Mouse (Mus musculus) limb, embryonic 14.5 days (tissue): ENCODE results near the gene Tceal5. TPM values are rescaled to one million over a fixed set of nuclear protein-coding genes. Genes with fewer than 3 reads are reported as not detected.

Experiments
- ATAC-seq: fragments of 200-750 bp; cut with Nextera tagmentation; 2 replicates; pipeline ENCODE4 v1.8.0; 2017; ENCODE audit warnings: low read depth, moderate number of reproducible peaks, moderate TSS enrichment; ENCODE audit not compliant: low FRiP score
- DNase-seq: peaks from one replicate; pipeline ENCODE4 v3.0.0-alpha.2; 2015; ENCODE audit warnings: low spot score
- H3K27ac ChIP-seq: fragments of 300-500 bp; sonication (generic); replicated peaks from 2 replicates; pipeline ENCODE4 v1.5.1; 2014; ENCODE audit warnings: low read depth, mild to moderate bottlenecking, low read length, moderate library complexity, mixed read lengths
- H3K27me3 ChIP-seq: fragments of 300-500 bp; sonication (generic); 2 replicates; pipeline ENCODE4 v1.6.1; 2014; ENCODE audit warnings: low read length, mixed read lengths; ENCODE audit not compliant: control insufficient read depth, insufficient read depth
- H3K36me3 ChIP-seq: fragments of 300-500 bp; sonication (generic); 2 replicates; pipeline ENCODE4 v1.6.1; 2014; ENCODE audit warnings: mild to moderate bottlenecking, low read length, moderate library complexity, mixed read lengths; ENCODE audit not compliant: control insufficient read depth, insufficient read depth
- H3K4me1 ChIP-seq: fragments of 300-500 bp; sonication (generic); 2 replicates; pipeline ENCODE4 v1.6.1; 2014; ENCODE audit warnings: antibody characterized with exemption, low read length, mixed read lengths; ENCODE audit not compliant: control insufficient read depth, insufficient read depth
- H3K4me2 ChIP-seq: fragments of 300-500 bp; sonication (generic); replicated peaks from 2 replicates; pipeline ENCODE4 v1.6.1; 2014; ENCODE audit warnings: low read depth, mild to moderate bottlenecking, low read length, moderate library complexity; ENCODE audit not compliant: severe bottlenecking
- H3K4me3 ChIP-seq: fragments of 300-500 bp; sonication (generic); replicated peaks from 2 replicates; pipeline ENCODE4 v1.5.1; 2014; ENCODE audit warnings: low read length
- H3K9ac ChIP-seq: fragments of 300-500 bp; sonication (generic); 2 replicates; pipeline ENCODE4 v1.6.1; 2014; ENCODE audit warnings: mild to moderate bottlenecking, low read depth, low read length, moderate library complexity; ENCODE audit not compliant: severe bottlenecking
- H3K9me3 ChIP-seq: fragments of 300-500 bp; sonication (generic); 2 replicates; pipeline ENCODE4 v1.6.1; 2016; ENCODE audit warnings: low read length; ENCODE audit not compliant: control insufficient read depth
- POLR2A ChIP-seq: fragments of 200-500 bp; IDR thresholded peaks from 2 replicates; pipeline ENCODE4 v1.8.0; 2012; ENCODE audit warnings: inconsistent platforms, mild to moderate bottlenecking, moderate library complexity, borderline replicate concordance; ENCODE audit not compliant: insufficient read depth, insufficient read length; ENCODE audit errors: extremely low read depth
- WGBS: fragments of 180-500 bp; shearing (Covaris S2); extraction: QIAGEN DNeasy Blood & Tissue Kit; methylation state at CpG from one replicate; pipeline ENCODE4 v1.1.7; 2014; 5-methylcytosine and 5-hydroxymethylcytosine counted together
- polyA plus RNA-seq, 2 experiments: library from polyadenylated mRNA; depleted of rRNA in 1 of 2; stranded (reverse) in 1 of 2; unstranded in 1 of 2; fragments of >200 nt; fragmentation: Nextera tagmentation in 1 of 2; extraction: Ambion mirVana in 1 of 2; gene quantifications; 2 replicates each; pipeline versions ENCODE4 v1.2.1 to v1.2.3; 2012 to 2014

The Tceal5 gene
- polyA plus RNA-seq (2012; rRNA removed) (10.2 and 25.8 TPM in 2 replicates), polyA plus RNA-seq (2014; fragmentation: Nextera tagmentation; extraction: Ambion mirVana) (4.7 and 5.6 TPM in 2 replicates)

DNA sequence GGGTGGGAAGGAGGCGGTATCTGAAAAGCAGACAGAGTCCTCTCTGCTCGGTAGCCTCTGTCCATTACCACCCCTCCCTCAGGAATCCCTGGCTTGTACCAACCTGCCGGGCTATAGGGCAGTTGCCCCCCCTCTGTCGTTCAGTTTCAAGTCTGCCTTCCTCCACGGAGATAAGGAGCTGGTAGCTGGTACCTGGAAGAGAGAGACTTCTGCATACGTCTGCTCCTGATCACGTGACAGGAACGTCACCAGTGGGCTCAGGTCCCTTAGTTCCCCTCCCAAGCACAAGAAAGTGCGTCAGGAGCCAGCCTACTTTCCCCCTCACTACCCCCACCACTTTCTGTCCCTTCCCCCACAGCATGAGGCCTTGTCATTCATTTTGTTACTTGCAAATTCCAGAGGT lies at the start of gene Tceal5:
Gene Tceal5, minus strand, starts transcription at position 213 of the 403 bp plus-strand sequence.
- Histone ChIP-seq H3K4me2 (peak within 1 kb of the TSS; percentile 51), H3K9ac (peak within 1 kb of the TSS; percentile 49), H3K36me3 (no peaks in the 10 kb centered on the region), H3K27ac (no peak within 1 kb of the TSS), H3K4me1 (no peaks in the 10 kb centered on the region), H3K27me3 (no peaks in the 10 kb centered on the region), H3K9me3 (no peaks in the 10 kb centered on the region), H3K4me3 (peak within 1 kb of the TSS; percentile 40)
- TF ChIP-seq POLR2A: no peak
- 21% methylated on average over 9 of the region's 9 CpGs for WGBS
- ATAC-seq (peak; percentile 81), DNase-seq (peak; percentile 45)

DNA sequence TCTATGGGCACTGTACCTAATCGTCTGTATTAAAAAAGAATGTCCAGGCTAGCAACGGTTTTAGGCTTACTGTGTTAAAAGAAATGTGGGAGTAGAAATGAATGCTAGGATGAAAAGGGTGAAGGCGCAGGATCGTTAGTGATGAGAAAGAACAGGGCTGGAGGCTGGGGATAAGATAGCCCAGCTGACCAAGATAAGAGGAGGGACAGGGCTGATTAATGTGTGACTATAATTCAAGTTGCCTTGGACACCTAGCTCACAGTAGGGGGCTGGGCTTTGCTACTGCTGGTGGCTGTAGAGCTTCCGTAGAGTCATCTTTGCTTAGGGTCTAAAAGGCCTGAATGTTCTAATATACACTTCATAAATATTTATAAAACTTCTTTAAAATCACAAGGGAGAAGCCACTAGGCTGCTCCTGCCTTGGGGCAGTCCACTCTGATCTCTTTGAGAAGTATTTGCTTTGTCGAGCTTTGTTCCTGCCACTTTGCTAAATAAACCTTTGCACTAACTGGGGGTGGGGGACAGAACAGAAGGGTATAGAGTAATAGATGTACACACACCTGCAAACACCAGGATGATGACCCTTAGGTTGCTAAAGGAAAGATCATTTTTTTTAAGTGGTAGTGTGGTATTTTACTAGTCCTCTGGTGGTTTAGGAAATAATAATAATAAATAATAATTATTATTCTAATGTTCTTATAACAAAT lies 48.5 kb upstream of the Tceal5 start:
- Histone ChIP-seq H3K9ac (no peak overlapping the region), H3K27me3 (no peaks in the 10 kb centered on the region), H3K4me3 (no peak overlapping the region), H3K9me3 (no peaks in the 10 kb centered on the region), H3K4me1 (no peaks in the 10 kb centered on the region), H3K27ac (no peak overlapping the region), H3K4me2 (no peak overlapping the region), H3K36me3 (peaks cover 6% of the 10 kb centered on the region; the same call in 1 of the 2 replicates)
- 58% methylated on average over 6 of the region's 6 CpGs for WGBS
- ATAC-seq (no peak), DNase-seq (no peak)
- TF ChIP-seq POLR2A: no peak

DNA sequence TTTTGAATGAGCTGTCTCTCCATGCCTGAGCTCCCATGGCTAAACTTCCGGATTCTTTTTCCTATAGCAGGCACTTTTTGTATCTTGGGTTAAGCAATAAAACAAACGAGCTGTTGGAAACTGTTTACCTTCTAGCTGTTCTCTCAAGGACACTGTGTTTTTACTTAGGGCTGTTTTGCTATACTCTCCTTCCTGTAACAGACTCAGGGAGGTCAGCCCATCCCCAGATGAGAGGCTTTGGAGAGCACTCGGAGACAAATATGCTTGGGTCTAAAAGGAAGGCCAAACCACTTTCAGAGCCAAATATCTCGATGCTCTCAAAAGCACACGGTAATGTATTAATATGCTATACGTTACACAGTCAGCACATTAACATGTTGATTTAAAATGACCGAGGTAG lies 46.0 kb upstream of the Tceal5 start:
- ATAC-seq (no peak), DNase-seq (no peak)
- 76% methylated on average over 7 of the region's 7 CpGs for WGBS
- Histone ChIP-seq H3K4me3 (no peak overlapping the region), H3K4me1 (no peaks in the 10 kb centered on the region), H3K4me2 (no peak overlapping the region), H3K36me3 (peaks cover 11% of the 10 kb centered on the region; the same call in 1 of the 2 replicates), H3K27ac (no peak overlapping the region), H3K9ac (no peak overlapping the region), H3K27me3 (no peaks in the 10 kb centered on the region), H3K9me3 (no peaks in the 10 kb centered on the region)
- TF ChIP-seq POLR2A: no peak

DNA sequence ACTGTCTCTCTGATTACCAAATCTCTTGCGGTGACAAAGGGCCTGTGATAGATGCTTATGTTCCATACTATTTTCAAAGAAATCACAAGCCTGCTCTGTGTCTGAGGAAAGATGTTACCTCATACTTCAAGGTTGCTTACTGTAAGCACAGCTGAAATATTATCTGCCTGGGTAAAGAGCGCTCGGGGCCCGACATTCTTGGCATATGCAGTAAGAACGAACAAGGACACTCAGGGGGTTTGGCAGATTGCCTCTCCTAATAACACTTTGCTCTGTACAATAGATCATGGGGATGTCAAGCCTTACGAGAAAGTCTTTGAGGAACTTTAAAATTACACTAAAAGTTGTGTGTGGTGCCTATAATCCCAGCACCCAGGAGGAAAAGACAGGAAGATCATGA lies 45.1 kb upstream of the Tceal5 start:
- 62% methylated on average over 6 of the region's 6 CpGs for WGBS
- Histone ChIP-seq H3K9me3 (no peaks in the 10 kb centered on the region), H3K27ac (no peak overlapping the region), H3K4me3 (no peak overlapping the region), H3K27me3 (no peaks in the 10 kb centered on the region), H3K4me1 (no peaks in the 10 kb centered on the region), H3K9ac (no peak overlapping the region), H3K36me3 (peaks cover 11% of the 10 kb centered on the region; the same call in 1 of the 2 replicates), H3K4me2 (no peak overlapping the region)
- TF ChIP-seq POLR2A: no peak
- no peak for DNase-seq
- ATAC-seq: no peak

DNA sequence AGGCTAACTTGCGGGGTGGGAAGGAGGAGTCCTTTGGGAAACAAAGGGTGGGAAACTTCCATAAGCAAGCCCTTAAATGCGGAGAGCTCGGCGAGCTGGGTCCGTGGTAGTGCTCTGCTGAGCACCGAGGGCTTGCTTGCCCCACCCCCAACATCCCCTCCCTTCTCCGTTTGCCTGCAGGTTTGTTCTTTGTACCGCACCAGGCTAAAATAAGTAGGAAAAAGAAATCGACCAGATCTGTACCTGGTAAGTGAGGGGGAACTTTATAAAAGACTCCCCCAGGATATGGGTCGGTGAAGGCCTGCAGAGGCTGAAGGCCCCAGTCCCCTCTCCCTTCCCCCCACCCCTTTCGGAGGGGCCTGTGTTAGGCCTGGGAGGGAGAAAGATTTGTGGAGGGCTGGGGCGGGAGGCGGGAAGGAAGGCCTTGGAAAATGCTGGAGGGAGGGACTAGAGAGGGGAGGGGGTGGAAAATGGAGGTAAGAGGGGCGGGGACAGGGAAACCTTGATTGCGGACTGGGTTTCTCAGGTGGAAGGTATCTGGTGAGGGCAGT lies 41.9 kb upstream of the Tceal5 start:
- Histone ChIP-seq H3K9me3 (no peaks in the 10 kb centered on the region), H3K27ac (peak overlapping the region; percentile 71), H3K9ac (peak overlapping the region; percentile 71), H3K27me3 (no peaks in the 10 kb centered on the region), H3K4me3 (peak overlapping the region; percentile 43), H3K36me3 (peaks cover 11% of the 10 kb centered on the region; the same call in 1 of the 2 replicates), H3K4me1 (no peaks in the 10 kb centered on the region), H3K4me2 (peak overlapping the region; percentile 42)
- peak; percentile 56 for ATAC-seq
- 17% methylated on average over 15 of the region's 15 CpGs for WGBS
- peak; percentile 42 for DNase-seq
- TF ChIP-seq POLR2A: no peak
